Mouse (Mus musculus) WW6 (cell line): ENCODE data around the gene Gm136.
A peak's percentile ranks its signal among the peaks of the same experiment; 100 is the strongest.

ENCODE experiments used
- DNase-seq: peaks from one replicate; pipeline ENCODE4 v3.0.0-alpha.2; 2013; ENCODE audit warnings: low read depth, low spot score

The Gm136 gene

DNA sequence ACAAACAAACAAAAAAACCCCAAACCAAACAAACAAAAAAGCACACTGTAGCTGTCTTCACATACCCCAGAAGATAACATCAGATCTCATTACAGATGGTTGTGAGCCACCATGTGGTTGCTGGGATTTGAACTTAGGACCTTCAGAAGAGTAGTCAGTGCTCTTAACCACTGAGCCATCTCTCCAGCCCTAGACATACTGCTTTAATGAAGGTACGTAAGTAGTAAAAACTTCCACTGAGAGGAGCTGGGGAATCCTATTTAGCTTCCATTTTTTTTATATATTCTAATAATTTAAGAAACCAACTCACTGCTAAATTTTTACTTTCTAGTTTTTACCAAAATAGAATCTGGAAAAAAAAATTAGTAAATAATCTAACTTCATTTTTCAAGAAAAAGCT lies 41.0 kb downstream of the Gm136 start:
- DNase-seq = no peak

DNA sequence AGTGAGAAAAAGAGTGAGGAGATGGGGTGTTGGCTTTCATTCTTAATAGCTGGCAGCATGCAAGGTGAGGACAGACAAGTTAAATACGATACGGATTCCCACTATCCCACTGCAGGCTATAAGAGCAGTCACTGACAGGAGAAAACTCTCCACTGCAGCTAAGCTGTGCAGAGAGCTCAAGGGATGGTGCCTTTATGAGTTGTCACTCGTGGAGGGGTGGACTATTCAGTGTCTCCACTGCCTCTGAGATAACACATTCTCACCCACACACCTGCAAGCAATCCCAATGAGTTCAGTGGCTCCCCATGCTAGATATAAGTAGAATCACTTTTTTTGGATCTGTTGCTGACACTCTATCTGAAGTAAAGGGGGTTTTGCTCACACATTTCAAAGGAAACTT lies 47.9 kb downstream of the Gm136 start:
- DNase-seq = no peak

DNA sequence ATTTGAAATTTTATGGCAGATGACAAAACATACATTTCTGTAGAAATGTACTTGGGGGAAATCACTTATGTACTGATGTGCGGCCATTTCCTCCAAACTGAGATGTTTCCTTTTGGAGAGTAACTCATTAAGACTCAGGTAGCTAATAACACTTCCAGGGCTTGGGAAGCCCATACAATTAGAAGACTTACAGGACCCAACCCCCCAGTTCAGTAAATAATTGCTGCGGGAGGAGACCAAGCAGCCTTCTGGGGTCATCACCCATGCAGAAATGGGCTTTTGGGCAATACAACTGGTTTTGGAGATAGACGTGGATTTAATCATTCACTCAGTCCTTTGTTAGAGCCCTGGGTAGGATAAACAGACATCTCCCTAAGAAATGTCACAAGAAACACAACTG lies 48.8 kb downstream of the Gm136 start:
- no peak for DNase-seq

DNA sequence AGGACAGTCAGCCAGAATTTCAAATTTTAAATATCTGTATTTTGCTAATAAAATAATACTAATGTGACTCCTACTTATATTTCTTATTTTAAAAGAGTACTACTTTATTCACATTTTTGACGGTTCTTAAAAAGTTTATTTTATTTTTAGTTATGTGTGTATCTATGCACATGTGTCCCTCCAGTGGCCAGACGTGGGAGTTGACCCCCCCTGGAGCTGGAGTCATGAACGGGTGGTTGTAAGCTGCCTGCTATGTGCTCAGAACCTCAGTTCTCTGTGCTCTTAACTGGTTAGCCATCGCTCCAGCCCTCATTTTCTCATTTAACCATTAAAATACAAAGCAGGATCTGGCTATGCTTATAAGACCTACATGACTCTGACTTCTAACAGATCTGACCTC lies 53.0 kb downstream of the Gm136 start:
- DNase-seq = no peak

DNA sequence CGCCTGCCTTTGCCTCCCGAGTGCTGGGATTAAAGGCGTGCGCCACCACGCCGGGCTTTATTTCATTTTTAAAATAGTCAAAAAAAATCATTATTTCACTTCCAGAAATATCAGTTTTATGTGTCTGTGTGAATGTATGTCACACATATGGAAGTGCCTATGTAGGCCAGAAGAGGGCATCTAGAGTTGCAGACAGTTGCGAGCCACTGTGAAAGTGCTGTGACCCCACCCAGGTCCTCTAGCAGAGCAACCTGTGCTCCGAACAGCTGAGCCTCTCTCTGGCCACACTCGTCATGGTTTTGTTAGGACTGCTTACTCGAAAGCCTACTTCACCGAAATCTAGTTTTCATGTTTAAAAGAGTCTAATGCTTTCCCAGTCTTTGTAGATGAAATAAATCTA lies 53.8 kb downstream of the Gm136 start:
- DNase-seq = no peak

DNA sequence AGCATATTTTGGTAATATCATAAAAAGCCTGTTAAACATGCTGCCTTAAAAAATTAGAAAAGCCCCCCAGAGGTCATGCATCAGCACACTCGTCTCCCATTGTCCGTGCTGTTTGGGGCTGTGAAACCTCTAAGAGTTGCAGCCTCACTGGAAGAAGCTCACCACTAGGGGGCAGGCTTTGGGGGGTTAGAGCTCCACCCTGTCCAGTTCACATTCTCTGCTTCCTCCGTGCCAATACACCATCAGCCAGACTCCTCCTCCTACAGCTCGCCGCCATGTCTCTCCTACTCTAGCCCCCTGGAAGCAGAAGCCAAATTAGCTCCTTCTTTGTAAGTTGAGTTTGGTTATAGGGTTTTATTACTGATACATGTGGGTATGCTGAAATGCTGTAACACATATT lies 54.5 kb downstream of the Gm136 start:
- DNase-seq = peak; percentile 69
